Mouse (Mus musculus): ENCODE measurements around the gene Bcat1.

The Bcat1 gene

DNA sequence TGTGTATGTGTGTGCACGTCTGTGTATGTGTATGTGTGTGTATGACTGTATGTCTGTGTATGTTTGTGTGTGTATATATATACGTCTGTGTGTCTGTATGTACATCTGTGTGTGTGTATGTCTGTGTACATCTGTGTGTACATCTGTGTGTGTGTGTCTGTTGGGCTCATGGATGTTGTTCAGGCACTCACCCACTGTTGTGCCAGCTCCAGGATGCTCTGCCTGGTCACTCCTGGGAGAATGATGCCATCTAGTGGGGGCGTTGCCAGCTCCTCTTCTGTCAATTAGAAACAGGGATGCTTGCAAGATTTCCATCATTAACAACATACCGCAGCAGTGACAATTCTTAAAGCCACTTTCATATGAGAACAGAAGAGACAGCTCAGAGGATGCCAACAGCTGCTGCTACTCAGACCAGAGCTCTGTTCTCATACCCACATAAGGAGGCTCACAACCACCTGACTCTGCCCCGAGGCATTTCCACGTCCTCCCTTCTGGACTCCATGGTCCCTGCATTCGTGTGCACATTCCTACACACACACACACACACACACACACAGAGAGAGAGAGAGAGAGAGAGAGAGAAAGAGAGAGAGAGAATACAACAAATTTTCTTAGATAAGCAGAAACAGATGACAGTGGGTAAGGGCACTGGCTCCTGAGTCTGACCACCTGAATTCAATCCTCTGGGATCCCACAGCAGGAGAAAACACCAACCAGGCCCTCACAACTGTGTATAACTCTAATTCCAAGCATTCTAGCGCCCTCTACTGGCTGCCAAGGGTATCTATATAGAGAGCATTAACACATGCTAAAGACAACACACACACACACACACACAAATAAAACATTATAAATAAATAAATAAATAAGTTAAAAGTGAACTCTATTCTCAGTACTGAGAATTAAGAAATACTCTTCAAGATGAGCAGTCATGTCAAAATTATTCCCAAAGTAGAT, 65.8 kb downstream of the Bcat1 start:
- DNase-seq (ENCODE audit: low spot score in 2 of 2), result peak in 1 of 2 experiments; percentile 74

DNA sequence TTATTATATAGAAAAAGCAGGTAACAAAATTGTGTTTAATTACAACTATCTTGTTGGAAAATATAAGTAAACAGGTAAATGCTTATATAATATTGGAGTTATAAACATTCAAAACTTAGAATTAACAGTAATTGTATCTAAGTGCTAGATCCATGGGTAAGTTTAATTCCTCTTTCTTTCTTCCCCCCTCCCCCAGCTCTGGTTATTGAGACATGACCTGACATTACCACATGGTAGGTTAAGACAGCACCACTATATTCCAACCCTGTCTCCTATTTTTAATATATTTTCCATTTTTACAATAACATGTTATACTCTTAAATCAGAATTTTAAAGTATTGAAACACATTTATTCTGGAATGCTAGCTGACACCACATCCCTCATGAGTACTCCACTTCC, 72.5 kb downstream of the Bcat1 start:
- no peak for DNase-seq (ENCODE audit: low spot score in 2 of 2)

DNA sequence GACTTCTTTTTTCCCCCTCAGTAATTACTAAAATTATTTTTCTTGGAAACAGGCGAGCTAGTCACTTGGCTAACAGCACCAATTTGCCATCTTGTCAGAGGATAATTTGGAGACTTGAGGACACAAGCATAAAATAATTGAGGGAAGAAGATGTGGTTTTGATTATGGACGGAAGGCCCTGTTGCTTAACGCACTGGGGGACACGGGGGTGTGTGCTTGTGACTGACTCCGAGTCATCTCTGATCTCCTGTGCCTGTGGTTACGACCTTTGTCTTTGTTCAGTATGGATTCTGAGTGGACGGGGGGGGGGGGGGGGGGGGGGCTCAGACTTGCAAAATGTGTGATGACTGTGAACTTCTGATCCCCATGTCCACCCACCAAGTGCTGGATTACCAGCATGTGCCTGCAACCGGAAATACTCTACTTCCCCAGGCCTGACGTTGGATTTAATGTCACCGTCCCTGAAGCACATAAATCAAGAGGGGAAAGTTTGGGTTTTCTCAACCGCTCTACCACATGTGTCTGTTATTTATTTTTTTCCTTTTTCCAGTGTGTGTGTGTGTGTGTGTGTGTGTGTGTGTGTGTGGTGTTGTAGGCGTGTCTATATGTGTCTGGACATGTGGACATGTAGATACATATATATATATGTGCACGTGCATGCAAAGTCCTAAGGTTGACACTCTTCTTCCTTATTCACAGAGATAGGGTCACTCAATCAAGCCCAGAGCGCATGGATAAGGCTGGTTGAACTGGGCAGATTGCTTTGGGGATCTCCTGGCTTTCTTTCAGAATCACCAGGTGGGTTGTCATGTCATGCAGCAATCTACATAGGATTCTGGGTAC, 73.7 kb downstream of the Bcat1 start:
- DNase-seq (ENCODE audit: low spot score in 2 of 2), result no peak

DNA sequence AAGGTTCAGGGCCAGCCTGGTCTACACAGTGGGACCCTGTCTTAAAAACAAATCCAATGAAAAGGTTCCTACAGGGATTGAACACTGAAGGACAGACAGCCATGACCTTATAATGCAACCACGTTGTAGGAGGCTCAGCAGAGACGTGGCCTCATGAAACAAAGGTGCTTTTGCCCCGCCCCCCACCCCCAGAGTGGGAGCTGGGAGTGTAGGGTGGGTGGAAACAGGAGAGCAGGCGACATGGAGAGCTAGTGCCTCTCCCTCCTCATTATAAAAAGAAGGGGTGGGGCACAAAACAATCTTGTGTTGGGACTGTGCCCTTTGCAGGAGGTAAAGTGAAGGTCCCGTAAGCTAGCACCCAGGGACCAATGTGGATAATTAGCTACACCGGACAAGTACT, 74.5 kb downstream of the Bcat1 start:
- no peak for DNase-seq (ENCODE audit: low spot score in 2 of 2)

DNA sequence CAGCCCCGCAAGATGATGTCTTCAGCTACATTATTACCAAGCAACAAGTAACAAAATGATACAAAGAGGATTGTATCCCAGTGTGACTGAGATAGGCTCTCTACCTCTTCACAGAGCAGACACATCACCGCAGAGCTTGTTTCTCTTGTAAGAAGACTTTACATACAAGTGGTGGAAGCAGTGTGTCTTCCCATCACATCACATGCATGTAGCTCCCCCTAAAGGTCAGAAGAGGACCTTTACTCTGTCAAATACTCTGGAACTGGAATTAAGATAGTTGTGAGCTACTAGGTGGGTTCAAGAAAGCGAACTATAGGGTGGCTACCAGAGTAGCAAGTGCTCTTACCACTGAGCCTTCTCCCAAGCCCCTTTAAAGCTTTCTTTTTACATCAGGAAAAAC, 78.8 kb downstream of the Bcat1 start:
- DNase-seq (ENCODE audit: low spot score in 2 of 2), result no peak

DNA sequence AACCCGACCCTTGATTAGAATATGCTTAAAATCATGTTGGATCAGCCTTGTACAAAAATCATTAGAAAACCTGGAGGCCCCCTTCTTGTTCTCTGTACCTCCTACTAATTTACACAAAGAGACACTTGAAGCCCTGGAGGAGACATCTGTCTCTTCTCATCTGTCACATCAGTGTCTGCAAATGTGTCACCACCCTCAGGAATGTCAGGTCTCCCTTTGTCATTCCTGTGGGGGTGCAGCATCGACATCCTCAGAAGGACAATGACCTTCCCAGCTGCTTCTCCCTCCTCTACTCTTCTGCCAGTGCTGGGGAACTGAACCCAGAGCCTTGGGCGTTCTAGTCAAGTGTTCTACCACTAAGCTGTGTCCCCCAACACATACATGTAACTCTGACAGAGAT, 83.9 kb downstream of the Bcat1 start:
- no peak for DNase-seq (ENCODE audit: low spot score in 2 of 2)

DNA sequence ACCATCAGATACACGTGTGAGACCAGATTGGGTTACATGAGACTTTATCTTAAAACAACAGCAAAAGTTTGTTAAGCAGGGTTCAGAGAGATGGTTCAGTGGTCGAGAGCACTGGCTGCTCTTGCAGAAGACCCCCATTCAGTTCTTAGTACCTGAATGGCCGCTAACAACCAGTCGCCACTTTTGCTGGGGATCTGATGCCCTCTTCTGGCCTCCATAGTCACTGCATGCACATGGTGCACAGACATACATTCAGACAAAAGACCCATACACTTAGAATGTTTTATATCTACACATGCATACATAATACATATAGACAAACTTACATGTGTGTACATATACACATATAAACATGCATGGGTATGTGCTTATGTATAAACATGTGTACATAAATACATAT, 86.8 kb downstream of the Bcat1 start:
- no peak for DNase-seq (ENCODE audit: low spot score in 2 of 2)

DNA sequence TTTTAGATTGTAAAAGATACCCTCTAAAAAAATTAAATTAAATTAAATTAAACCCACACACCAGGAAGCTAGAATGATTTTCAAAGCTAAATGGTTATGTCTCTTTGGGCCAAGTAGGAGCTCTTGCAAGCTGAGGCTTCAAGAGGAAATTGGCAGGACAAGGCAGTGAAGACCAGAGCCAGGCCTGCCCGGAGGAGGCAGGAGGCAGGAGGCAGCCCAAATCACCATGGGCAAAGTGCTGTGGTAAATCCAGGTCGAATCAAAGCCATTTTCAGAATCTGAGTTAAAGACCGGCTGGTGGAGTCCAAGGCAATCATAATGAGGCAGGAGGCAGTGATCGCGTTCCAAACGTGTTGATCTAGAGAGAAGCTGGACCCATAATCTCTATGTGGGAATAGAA, 88.3 kb downstream of the Bcat1 start:
- no peak for DNase-seq (ENCODE audit: low spot score in 2 of 2)

DNA sequence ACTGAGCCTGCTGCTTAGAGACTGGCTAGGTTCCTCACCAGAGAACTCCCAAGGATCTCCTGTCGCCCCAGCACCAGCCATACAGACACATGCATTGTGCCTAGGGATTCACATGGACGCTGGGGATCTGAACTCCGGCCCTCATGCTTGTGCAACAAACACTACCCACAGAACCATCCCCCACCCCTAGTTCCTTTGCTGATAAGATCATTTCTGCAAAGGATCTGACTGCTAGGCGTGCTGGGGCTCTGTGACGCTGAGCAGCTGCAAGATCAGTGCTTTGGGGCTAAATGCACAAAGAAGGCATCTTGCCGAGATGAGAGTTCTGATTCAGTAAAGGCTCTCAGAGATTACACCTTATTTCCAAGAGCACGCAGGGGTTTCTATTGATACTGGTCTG, 88.8 kb downstream of the Bcat1 start:
- no peak for DNase-seq (ENCODE audit: low spot score in 2 of 2)

DNA sequence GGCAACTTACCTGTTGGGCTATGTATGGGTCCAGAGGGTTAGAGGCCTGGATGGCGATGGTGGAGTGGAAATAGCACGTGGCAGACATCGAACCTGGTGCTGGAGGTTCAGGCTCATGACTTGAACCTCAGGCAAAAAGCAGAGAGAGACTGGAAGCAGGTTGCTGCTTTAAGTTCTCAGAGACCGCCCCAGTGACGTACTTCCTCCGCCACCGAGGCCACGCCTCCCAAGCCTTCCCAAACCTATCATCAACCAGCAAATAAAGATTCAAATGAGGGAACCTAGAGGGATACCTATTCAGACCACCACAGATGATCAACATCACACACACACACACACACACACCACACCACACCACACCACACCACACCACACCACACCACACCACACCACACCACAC, 91.8 kb downstream of the Bcat1 start:
- DNase-seq (ENCODE audit: low spot score in 2 of 2), result no peak

DNA sequence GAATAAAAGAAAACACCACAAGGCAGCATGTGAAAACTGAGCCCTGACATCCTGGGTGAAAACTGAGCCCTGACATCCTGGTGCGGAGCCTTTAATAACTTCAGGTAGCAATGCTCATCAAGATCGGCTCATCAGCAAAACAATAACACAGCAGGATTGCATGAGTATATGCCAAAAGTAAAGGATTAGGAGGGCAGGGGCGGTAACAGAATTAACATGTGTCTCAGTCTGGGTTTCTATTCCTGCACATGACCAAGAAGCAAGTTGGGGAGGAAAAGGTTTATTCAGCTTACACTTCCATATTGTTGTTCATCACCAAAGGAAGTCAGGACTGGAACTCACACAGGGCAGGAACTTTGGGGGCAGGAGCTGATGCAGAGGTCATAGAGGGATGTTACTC, 93.9 kb downstream of the Bcat1 start:
- DNase-seq (ENCODE audit: low spot score in 2 of 2), result no peak

DNA sequence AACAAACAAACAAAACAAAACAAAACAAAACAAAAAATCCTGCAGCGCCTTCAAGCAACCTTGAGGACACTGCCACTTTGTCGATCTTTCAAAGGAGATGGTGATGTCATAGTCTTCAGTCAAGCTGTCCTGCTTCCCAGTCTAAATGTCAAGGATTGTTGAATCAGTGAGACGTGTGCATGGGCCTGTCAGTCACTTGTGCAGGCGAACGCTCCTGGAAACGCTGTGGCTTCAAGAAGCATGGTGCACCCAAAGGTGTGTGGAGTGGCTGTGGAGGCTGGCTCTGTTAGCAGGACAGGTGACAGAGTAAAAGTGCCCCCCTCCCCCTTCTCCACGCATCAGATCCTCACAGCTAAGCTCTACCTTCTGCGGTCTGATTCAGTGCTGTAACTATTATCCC, 103.6 kb downstream of the Bcat1 start:
- no peak for DNase-seq (ENCODE audit: low spot score in 2 of 2)

DNA sequence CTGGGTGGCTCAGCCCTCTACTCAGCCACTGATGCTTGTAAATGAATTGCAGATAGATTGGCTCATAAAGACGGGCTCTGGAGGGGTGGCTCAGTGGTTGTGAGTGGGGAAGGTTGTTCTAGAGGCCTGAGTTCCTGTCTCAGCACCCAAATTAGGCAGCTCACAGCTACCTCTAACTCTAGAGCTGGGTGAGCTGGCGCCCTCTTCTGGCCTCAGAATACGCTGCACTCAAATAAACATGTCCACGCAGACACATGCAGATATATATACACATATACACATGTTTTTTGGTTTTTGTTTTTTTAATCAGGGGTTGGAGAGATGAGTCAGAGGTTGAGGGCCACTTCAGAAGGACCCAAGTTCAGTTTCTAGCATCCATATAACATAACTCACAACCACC, 105.1 kb downstream of the Bcat1 start:
- no peak for DNase-seq (ENCODE audit: low spot score in 2 of 2)

DNA sequence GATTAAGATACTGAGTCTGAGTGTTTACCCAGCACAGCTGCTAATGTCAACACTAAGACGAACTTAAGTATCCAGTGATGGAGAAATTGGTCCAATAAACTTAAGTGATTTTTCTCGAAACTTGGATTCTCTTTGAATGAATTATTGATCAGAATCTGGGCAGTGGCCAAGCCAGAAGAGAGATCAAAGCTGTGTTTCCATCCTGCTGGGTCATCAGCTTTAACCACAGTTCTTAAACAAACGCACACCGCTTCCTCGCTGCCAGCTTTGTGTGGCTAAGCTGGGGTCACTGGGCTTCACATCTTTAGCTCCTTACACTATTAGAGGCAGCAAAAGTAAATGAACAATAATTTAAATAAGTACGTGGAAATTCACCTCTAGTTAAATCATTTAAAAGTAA, 108.4 kb downstream of the Bcat1 start:
- DNase-seq (ENCODE audit: low spot score in 2 of 2), result no peak

DNA sequence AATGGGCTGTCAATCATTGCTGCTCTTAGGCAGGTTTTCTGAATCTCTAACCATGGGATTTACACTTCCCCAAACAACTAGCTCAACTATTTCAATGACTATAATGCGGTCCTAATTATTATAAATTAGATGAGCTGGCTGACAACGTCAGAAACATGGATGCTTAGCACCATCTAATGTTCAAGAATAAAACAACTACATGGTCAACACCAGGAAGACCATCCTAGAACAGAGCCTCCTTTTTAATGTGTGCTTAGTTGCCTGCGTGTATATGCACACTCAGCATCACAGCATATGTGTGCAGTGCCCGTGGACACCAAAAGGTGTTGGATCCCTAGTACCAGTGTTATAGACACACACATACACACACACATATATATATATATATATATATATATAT, 111.8 kb downstream of the Bcat1 start:
- DNase-seq (ENCODE audit: low spot score in 2 of 2), result no peak

DNA sequence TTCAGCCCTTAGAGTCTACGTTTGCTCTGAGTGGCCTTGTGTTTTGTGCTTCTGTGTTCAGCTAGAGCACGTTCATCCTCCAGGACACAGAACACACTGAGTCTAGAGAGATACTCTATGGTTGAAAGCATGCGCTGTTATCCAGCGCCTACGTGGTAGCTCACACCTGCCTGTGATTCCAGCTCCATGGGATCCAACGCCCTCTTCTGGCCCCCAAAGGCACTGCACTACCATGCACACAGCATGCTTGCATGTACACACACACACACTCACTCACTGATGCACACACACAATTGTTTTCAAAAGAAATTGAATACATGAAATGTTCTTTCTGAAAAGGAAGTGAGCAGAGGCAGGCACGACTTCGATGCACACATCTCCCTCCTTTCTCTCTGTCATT, 112.8 kb downstream of the Bcat1 start:
- no peak for DNase-seq (ENCODE audit: low spot score in 2 of 2)

DNA sequence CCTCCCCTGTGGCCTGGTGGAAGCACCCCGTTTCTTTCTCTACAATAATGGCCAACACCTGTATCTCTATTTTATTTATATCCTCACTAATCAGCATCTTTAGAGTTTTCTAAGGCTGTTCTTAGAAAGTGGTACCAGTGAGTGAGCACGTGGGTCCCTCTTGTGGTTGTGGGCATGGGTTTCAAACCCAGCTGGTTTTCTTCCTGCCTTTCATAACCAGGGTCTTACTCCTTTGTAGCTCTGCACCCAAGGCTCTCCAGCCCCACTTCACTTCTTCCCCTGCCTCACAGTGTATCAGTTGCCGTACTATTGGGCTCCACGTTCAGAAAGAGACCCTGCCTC, 114.0 kb downstream of the Bcat1 start:
- no peak for DNase-seq (ENCODE audit: low spot score in 2 of 2)

DNA sequence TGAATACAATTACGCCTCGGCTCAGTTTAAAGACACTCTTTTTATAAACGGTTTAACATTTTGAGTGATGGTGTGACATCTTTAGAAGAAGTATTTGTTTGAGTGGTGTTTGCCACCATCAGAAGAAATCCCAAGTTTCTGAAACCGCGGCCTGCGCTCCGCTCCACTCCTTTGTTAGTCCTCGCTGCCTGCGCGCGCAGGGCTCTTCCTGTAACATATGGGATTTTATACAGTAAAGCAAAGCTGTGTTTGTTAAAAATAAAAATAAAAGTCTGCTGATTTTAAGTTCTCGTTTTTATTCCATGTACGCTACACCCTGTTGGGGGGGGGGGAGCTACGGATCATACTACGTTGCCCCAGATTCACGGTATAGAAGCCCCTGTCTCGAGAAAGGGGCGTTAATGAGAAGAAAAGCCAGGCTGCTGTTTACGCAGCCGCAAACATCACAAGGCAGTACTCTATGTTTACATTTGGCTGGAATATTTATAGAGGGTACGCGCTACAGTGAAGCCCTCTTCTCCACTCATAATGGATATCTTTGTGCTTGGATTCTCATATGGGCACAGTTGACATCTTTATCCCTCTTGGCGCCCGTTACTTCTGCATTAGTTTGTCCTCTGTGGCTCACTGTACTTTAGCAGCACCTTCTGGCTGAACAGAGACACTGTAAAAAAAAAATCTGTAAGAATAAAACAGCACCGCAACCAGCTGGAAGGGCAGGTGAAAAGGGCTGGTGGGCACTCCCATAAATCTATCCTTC, 114.6 kb downstream of the Bcat1 start:
- DNase-seq (ENCODE audit: low spot score in 2 of 2), result no peak

DNA sequence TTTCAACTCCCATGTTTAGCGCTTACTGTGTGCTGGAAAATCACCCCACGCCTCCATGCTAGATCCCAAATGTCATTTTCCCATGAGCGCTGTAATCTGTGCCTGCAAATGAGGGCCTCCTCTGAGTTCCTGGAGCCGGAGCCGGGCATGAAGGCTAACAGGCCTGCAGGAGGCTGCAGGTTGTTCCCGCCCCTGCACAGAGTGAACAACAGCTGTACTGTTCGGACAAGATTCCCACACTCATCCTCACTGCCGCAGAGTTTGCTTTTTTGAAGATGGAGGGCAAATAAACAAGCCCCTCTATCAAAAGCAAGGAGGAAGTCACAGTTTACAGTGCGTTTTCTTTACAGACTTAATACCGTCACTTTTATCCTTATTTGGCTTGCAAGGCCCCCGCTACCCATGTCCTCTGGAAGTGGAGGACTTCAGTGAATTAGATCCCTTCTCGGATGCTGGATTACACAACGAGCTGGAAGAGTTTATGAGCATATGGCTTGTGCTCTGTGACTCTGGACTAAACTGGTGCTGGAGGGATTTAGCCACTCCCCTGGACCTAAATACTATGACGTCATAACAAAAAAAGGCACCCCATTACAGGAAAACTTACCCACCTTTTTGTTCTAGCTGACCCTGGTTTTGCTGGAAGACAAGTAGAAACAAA, 120.0 kb downstream of the Bcat1 start:
- no peak for DNase-seq (ENCODE audit: low spot score in 2 of 2)

DNA sequence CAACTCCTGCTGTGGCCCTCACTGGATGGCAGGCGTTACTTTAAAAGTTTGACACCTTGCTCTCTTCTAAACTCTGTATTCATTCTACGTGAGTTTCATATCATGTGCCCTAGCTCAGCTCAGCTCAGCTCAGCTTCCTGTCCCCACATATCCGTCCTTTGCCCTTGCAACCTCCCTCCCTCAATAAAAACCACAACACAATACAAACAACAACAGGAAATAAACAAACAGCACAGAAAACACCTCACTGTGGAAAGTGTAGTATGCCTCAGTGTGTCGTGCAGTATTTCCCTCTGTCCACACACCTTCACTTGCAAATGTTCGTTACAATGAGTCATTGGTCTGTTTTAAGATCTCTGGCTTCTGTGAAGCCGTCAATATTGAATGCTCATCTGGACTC, 123.1 kb downstream of the Bcat1 start:
- DNase-seq (ENCODE audit: low spot score in 2 of 2), result no peak

DNA sequence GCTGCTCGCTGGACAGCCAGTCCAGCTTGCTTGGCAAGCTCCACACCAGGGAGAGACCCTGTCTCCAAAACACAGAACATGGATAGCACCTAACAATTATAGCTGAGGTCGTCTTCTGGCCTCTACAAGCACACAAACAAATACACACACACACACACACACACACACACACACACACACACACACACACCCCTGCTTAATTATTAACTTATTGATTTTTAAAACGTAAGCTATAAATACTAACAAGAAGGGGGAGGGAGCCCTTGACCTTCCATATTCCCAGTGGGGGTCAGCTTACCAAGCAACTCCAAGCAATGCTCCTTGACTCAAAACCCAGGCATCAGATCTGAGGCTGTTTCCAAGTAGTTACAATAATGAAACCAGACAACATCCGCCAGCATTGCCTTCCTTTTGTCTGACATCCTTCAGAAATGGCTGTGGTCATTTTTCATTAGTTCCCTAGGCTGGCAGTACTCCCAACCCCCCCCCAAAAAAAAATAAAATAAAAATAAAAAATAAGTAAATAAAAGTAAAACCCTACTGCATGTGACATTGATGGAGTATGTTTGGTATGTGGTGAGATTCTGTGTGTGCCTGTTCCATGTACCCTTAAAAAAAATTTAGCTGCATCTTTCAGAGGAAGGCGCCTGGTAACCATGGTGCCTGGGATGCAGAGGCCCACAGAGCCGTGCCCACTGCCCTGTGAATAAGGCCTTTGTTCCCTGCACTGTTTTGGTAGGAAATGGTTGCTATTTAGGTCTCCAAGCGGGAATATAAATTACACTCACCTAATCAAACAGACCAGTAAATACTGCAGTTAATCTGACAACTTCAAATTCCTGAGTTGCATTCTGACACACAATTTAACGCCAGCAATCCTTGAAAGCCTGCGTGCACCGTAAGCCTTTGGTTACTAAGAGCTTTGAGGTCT, 131.3 kb downstream of the Bcat1 start:
- no peak for DNase-seq (ENCODE audit: low spot score in 2 of 2)

Measured in spleen, postnatal 4 days (tissue).